Mouse (Mus musculus) stomach, embryonic 16.5 days (tissue): Measurements from ENCODE around the gene Esrra. TPM values are rescaled to one million over a fixed set of nuclear protein-coding genes. Genes with fewer than 3 reads are reported as not detected.

Experiments used
- ATAC-seq: fragments of 200-750 bp; cut with Nextera tagmentation; 2 replicates; pipeline ENCODE4 v1.8.0; 2017; ENCODE audit warnings: moderate number of reproducible peaks, moderate TSS enrichment; ENCODE audit not compliant: insufficient read depth, low FRiP score
- H3K27ac ChIP-seq: fragments of 300-500 bp; sonication (generic); 2 replicates; pipeline ENCODE4 v1.5.1; 2014; ENCODE audit warnings: low read length
- H3K27me3 ChIP-seq: fragments of 300-500 bp; sonication (generic); 2 replicates; pipeline ENCODE4 v1.6.1; 2014; ENCODE audit warnings: low read length, control low read depth, mixed read lengths; ENCODE audit not compliant: control insufficient read depth, insufficient read depth
- H3K36me3 ChIP-seq: fragments of 300-500 bp; sonication (generic); 2 replicates; pipeline ENCODE4 v1.6.1; 2014; ENCODE audit warnings: low read length; ENCODE audit not compliant: control insufficient read depth, insufficient read depth
- H3K4me1 ChIP-seq: fragments of 300-500 bp; sonication (generic); 2 replicates; pipeline ENCODE4 v1.6.1; 2014; ENCODE audit warnings: low read length, control low read depth, mixed read lengths; ENCODE audit not compliant: control insufficient read depth, insufficient read depth
- H3K4me2 ChIP-seq: fragments of 300-500 bp; sonication (generic); 2 replicates; pipeline ENCODE4 v1.6.1; 2014; ENCODE audit warnings: low read depth, low read length, mixed read lengths
- H3K4me3 ChIP-seq: fragments of 300-500 bp; sonication (generic); replicated peaks from 2 replicates; pipeline ENCODE4 v1.5.1; 2014; ENCODE audit warnings: mild to moderate bottlenecking, low read length
- H3K9ac ChIP-seq: fragments of 300-500 bp; sonication (generic); 2 replicates; pipeline ENCODE4 v1.6.1; 2014; ENCODE audit warnings: low read length
- H3K9me3 ChIP-seq: fragments of 300-500 bp; sonication (generic); replicated peaks from 2 replicates; pipeline ENCODE4 v1.6.1; 2016; ENCODE audit warnings: low read length, control low read depth; ENCODE audit not compliant: control insufficient read depth
- WGBS: fragments of 180-500 bp; shearing (Covaris S2); extraction: QIAGEN DNeasy Blood & Tissue Kit; methylation state at CpG from one replicate; pipeline ENCODE4 v1.1.7; 2014; 5-methylcytosine and 5-hydroxymethylcytosine counted together
- polyA plus RNA-seq: library from polyadenylated mRNA; unstranded; fragments of >200 nt; fragmentation: Nextera tagmentation; extraction: Ambion mirVana; gene quantifications from 2 replicates; pipeline ENCODE4 v1.2.1, GENCODE M21; 2015

The Esrra gene
- polyA plus RNA-seq, 1 experiment from 2014 or later: 17.8 TPM

DNA sequence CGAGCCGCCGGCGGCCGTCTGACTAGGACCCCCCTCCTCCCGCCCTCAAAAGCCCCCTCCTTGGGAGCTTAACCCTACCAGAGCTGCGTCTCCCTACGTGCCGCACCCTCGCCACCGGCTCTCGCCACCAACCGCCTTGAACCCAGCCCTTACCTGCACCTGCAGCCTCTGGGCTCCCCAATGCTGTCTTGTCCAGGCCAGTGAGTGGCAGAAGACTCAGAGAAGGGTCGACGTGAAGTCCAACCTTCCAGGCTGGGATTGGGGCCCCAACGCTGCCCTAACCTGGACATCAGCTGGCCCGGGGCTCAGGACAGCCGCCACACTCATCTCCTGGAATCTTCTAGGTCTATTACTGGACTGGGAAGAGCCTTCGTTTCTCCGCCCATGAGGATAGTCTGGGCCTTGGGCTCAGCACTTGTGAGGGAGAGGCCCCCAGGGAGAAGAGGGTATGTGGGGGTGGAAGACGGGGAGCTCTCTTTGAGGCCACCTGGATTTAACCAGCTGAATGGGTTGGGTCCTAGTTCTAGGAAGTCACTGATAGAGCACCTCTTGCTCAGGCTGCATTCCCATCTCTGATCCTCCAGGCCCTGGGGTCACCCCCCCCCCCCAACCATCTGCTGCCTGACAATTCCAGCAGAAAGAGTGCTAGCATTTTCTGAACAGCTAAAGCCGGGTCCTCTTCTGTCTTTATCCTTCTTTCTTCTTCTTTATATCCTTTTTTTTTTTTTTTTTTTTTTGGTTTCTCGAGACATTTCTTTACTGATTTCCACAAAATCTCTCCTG is 12.8 kb upstream of the Esrra start, which contains the start of gene Kcnk4:
Kcnk4 (minus strand) TSS at position 321 of the 783 bp plus-strand sequence.
- Histone ChIP-seq H3K27me3 (peaks cover 38% of the 10 kb centered on the region), H3K36me3 (no peaks in the 10 kb centered on the region), H3K4me1 (peaks cover 11% of the 10 kb centered on the region), H3K9ac (peak within 1 kb of the TSS; percentile 71), H3K9me3 (no peaks in the 10 kb centered on the region), H3K4me3 (peak within 1 kb of the TSS; percentile 42), H3K27ac (no peak within 1 kb of the TSS), H3K4me2 (peak within 1 kb of the TSS; percentile 90)
- ATAC-seq: no peak
- WGBS: 11% methylated on average over 23 of the region's 23 CpGs

DNA sequence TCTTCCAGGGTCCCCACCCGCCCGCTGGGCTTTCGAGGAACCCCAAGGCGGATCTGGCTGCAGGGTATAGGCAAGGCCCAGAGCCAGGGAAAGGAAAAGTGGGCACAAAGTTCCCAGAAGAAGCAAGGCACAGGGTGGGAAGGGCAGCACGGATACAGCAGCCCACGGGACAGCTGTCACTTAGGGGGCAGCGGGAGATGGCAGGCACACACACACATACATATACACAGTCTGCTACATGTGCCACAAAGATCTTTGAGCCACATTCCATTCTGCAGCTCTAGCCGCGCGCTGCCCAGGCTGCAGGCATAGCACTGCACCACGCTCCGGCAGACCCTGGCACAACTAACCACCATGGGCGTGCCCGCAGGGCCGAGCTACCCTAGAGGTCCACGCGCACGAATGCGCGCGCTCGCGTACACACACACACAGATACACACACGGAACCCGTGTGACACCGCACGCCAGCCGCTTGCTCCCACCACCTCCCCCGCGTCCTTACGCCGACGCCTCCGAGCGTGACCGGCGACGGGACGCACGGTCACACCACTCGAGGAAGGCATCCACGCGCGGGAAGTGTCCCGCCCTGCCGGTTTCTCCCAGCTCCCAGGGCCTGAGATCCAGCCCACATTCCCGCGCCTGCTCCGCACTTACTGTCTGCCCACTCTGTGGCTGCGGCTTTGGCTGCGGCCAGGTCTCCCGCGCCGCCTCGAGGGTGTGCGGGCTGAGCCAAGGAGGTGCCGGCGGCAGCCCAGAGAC is 12.0 kb upstream of the Esrra start:
- H3K9me3 ChIP-seq: no peaks in the 10 kb centered on the region
- H3K27me3 ChIP-seq: peaks cover 38% of the 10 kb centered on the region
- no peaks in the 10 kb centered on the region for H3K36me3 ChIP-seq
- peak; percentile 51; the same call in 1 of the 2 replicates for ATAC-seq
- H3K4me1 ChIP-seq: peaks cover 11% of the 10 kb centered on the region
- H3K9ac ChIP-seq: peak overlapping the region; percentile 71
- H3K27ac ChIP-seq: no peak overlapping the region
- WGBS: 4% methylated on average over 58 of the region's 58 CpGs
- peak overlapping the region; percentile 90 for H3K4me2 ChIP-seq
- peak overlapping the region; percentile 42 for H3K4me3 ChIP-seq

DNA sequence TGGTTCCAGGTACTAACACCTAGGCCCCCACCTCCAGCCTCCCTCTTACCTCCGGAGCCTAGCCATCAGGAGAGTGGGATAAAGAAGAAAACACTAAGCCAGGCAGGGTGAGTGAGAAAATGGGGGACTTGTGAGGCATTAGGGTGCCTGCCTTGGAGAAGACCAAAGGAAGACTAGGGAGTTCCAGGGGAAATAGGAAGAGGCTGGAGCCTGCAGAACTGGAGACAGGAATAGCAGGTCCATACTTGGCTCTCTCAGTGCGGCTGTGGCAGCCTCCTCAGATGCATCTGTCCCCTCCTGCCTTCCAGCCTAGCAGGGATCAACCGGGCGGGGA is 11.5 kb upstream of the Esrra start:
- ATAC-seq: no peak
- H3K4me1 ChIP-seq: peaks cover 11% of the 10 kb centered on the region
- no peak overlapping the region for H3K4me2 ChIP-seq
- 0 out of 2 replicates have a peak overlapping the region, but pooled peaks have one; percentile 71 for H3K9ac ChIP-seq
- no peak overlapping the region for H3K27ac ChIP-seq
- no peaks in the 10 kb centered on the region for H3K9me3 ChIP-seq
- no peak overlapping the region for H3K4me3 ChIP-seq
- WGBS: 34% methylated on average over 4 of the region's 4 CpGs
- H3K27me3 ChIP-seq: peaks cover 42% of the 10 kb centered on the region
- H3K36me3 ChIP-seq: no peaks in the 10 kb centered on the region

DNA sequence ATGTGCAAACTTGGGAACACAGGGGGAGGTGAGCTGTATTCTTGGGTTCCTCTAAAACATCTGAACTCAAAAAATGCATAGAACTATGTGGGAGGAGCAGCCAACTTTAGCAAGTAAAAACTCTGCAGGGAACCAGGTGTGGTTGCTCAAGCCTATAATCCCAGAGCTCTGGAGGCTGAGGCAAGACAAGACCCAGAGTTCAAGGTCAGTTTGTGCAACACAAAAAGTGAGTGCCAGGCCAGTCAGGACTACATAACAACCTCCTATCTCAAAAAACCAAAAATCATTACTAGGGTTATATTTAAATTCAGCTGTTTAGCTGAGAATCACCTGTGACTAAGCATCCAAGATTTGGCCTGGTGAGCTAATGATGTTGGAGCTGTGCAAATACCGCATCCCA is 10.4 kb upstream of the Esrra start:
- no peak overlapping the region for H3K4me2 ChIP-seq
- H3K9ac ChIP-seq: no peak overlapping the region
- peaks cover 52% of the 10 kb centered on the region for H3K27me3 ChIP-seq
- peaks cover 12% of the 10 kb centered on the region for H3K4me1 ChIP-seq
- WGBS: 38% methylated on average over 1 of the region's 1 CpGs
- H3K4me3 ChIP-seq: no peak overlapping the region
- H3K27ac ChIP-seq: no peak overlapping the region
- H3K9me3 ChIP-seq: no peaks in the 10 kb centered on the region
- no peaks in the 10 kb centered on the region for H3K36me3 ChIP-seq
- no peak for ATAC-seq

DNA sequence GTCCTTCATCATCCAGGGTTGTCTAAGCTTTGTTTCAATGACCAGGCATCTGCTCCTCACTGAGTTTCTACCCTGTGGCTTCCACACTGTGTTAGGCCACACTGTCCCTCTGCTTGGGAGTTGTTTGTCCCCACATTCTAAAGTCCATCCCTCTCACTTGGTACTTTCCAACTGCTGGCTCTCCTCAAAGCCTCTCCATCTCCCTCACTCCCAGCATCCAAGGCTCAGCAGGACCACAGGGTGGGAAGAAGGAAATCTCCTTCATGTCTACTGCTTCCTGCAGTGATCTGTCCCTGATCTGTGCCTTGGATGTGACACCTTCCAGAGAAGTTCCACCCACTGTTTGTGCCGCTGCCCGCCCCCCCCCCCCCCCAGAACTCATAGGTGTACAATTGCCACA is 9.4 kb upstream of the Esrra start:
- Histone ChIP-seq H3K4me2 (no peak overlapping the region), H3K9me3 (no peaks in the 10 kb centered on the region; the same call in 1 of the 2 replicates), H3K27ac (no peak overlapping the region), H3K27me3 (peaks cover 59% of the 10 kb centered on the region), H3K4me3 (no peak overlapping the region), H3K4me1 (peaks cover 17% of the 10 kb centered on the region), H3K36me3 (no peaks in the 10 kb centered on the region), H3K9ac (no peak overlapping the region)
- no peak for ATAC-seq
- 11% methylated on average over 2 of the region's 2 CpGs for WGBS

DNA sequence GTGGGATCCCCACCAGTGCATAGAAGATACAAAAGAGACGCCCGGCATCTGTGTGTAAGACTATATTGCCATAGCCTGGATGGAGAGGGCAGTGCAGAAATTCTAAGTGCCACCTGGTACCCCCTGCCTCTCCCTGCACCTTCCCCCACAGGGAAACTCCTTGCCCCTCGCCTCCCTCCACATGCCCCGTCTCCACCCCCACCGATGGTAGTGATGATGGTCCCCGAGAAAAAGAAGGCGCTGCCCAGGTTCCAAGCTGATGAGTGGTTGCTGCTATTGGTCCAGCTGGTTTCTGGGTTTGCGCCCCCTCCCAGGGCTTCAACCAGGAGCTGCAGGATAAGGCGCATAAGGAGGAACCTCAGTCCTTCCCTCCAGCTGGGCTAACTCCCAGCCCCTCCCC is 6.5 kb upstream of the Esrra start:
- H3K4me1 ChIP-seq: peaks cover 16% of the 10 kb centered on the region
- no peak for ATAC-seq
- no peaks in the 10 kb centered on the region; the same call in 1 of the 2 replicates for H3K9me3 ChIP-seq
- H3K36me3 ChIP-seq: no peaks in the 10 kb centered on the region
- H3K27ac ChIP-seq: no peak overlapping the region
- WGBS: 15% methylated on average over 9 of the region's 9 CpGs
- peak overlapping the region; percentile 15 for H3K9ac ChIP-seq
- H3K4me2 ChIP-seq: peak overlapping the region; percentile 48; the same call in 1 of the 2 replicates
- peak overlapping the region; percentile 31 for H3K4me3 ChIP-seq
- peaks cover 57% of the 10 kb centered on the region for H3K27me3 ChIP-seq

DNA sequence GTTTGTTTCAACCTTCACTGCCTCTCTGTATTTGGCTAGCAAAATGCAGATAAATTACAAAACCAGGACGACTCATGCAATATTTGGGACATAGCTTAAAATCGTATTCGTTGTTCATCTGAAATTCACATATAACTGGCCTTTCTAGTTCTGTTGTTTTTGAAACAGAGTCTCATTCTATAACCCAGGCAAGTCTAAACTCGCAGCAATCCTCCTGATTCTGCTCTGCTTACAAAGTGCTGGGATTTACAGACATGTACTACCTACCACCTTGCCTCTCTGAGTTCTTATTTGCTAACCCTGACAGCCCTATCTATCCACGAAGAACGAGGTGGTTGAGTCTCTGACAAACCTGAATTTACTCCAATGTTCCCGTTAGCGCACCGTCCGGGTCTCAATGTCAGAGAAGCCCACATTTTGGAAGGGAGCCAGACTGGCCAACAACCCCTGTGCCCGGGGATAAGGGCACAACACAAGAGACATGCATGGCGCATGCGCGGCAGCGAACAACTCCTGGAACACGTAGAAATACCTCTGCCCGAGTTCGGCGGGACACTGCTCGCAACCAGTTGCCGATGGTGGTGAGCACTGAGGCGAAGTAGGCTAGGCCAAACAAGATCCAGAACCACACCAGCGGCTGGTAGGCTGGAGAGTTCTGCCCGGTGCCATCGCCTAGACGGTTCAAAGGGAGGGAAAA is 5.1 kb upstream of the Esrra start:
- Histone ChIP-seq H3K4me1 (peaks cover 16% of the 10 kb centered on the region), H3K9ac (peak overlapping the region; percentile 15), H3K4me3 (peak overlapping the region; percentile 31), H3K27ac (peak overlapping the region; percentile 84), H3K36me3 (no peaks in the 10 kb centered on the region), H3K9me3 (no peaks in the 10 kb centered on the region; the same call in 1 of the 2 replicates), H3K4me2 (peak overlapping the region; percentile 48), H3K27me3 (peaks cover 46% of the 10 kb centered on the region)
- WGBS: 13% methylated on average over 26 of the region's 26 CpGs
- no peak for ATAC-seq

DNA sequence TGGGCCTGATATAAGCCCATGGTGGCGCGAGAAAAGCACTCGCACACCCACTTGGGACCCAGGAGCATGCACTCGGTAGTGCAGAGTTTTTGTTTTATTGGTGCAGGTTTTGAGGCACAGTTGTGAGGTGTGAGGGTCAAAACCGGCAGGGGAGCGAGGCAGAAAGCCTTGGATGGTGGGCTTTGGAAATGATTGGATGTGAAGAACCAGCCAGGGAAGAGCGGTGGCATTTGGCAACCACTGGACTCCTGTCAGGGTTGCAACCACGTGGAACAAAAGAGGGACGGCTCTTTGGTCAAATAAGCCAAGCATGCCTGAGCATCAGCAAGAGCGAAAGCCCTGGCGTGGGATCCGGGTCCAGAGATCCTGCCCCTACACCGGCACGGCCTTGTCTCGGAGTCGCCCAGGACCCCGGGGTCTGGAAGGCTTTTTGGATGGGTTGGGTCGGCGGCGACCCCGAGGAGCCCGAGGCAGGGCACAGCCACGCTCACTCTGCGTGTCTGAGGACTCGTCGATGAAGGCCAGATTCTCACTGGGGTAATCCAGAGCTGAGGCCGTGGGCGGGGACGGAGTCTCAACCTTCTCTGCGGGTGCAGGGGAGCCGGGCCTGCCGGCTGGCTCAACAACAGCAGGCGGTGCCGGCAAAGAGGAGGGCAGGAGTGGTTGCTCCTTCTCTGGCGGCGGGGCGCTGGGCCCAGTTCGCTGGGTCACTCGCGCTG is 4.2 kb upstream of the Esrra start:
- Histone ChIP-seq H3K4me1 (peaks cover 18% of the 10 kb centered on the region), H3K4me2 (peak overlapping the region; percentile 41), H3K4me3 (peak overlapping the region; percentile 24), H3K27ac (peak overlapping the region; percentile 84), H3K9ac (peak overlapping the region; percentile 60), H3K9me3 (no peaks in the 10 kb centered on the region; the same call in 1 of the 2 replicates), H3K27me3 (peaks cover 46% of the 10 kb centered on the region), H3K36me3 (no peaks in the 10 kb centered on the region)
- 16% methylated on average over 40 of the region's 40 CpGs for WGBS
- ATAC-seq: no peak
